Mouse (Mus musculus): ENCODE measurements around the gene Oxct2a. TPM values are rescaled to one million over a fixed set of nuclear protein-coding genes. Genes with fewer than 3 reads are reported as not detected.
"Not testable (repeated sequence)": the region's sequence is repeated elsewhere in the genome, so short reads cannot be mapped to it uniquely, and the experiment has no call there.

Oxct2a gene
- polyA plus RNA-seq, 1 experiment from 2014 or later: not detected

GRCm38 (mm10) chr4:123298226-123298625, 25.2 kb downstream of the Oxct2a start:
- Histone ChIP-seq H3K4me2 (ENCODE audit: low read length) (no peak overlapping the region), H3K27me3 (ENCODE audit: insufficient read depth, low read length) (no peaks in the 10 kb centered on the region), H3K9ac (ENCODE audit: low read depth, low read length) (no peak overlapping the region), H3K4me3 (replicated peaks; ENCODE audit: low read depth, low read length) (no peak overlapping the region), H3K4me1 (replicated peaks; ENCODE audit: insufficient read depth, low read length) (no peaks in the 10 kb centered on the region), H3K27ac (no peak overlapping the region), H3K9me3 (replicated peaks; ENCODE audit: low read length) (no peaks in the 10 kb centered on the region), H3K36me3 (ENCODE audit: insufficient read depth, low read length) (peaks cover 51% of the 10 kb centered on the region)
- WGBS: 72% methylated on average over 4 of the region's 4 CpGs
- no peak for DNase-seq (ENCODE audit: low spot score)
- no peak for TF ChIP-seq CTCF (IDR thresholded peaks at IDR 0.05; ENCODE audit: low read depth)
- no peak for ATAC-seq (replicated peaks; ENCODE audit: low FRiP score, low read depth)

- H3K4me3 ChIP-seq (replicated peaks; ENCODE audit: low read depth, low read length): no peak overlapping the region
- H3K4me2 ChIP-seq (ENCODE audit: low read length): no peak overlapping the region
- H3K9me3 ChIP-seq (replicated peaks; ENCODE audit: low read length): no peaks in the 10 kb centered on the region
- H3K36me3 ChIP-seq (ENCODE audit: insufficient read depth, low read length): peaks cover 58% of the 10 kb centered on the region
- no peak overlapping the region for H3K9ac ChIP-seq (ENCODE audit: low read depth, low read length)
- no peak for TF ChIP-seq CTCF (IDR thresholded peaks at IDR 0.05; ENCODE audit: low read depth)
- no peaks in the 10 kb centered on the region for H3K4me1 ChIP-seq (replicated peaks; ENCODE audit: insufficient read depth, low read length)
- WGBS: 95% methylated on average over 21 of the region's 22 CpGs
- DNase-seq (ENCODE audit: low spot score) (no peak), ATAC-seq (replicated peaks; ENCODE audit: low FRiP score, low read depth) (no peak)
- H3K27ac ChIP-seq: no peak overlapping the region
- H3K27me3 ChIP-seq (ENCODE audit: insufficient read depth, low read length): no peaks in the 10 kb centered on the region
Observed at GRCm38 (mm10) chr4:123297195-123297960, 26.1 kb downstream of the Oxct2a start.

GRCm38 (mm10) chr4:123296148-123296534, 27.3 kb downstream of the Oxct2a start:
- WGBS: 84% methylated on average over 5 of the region's 5 CpGs
- no peak for DNase-seq (ENCODE audit: low spot score)
- peaks cover 66% of the 10 kb centered on the region for H3K36me3 ChIP-seq (ENCODE audit: insufficient read depth, low read length)

GRCm38 (mm10) chr4:123295516-123296147, 27.8 kb downstream of the Oxct2a start:
- H3K4me3 ChIP-seq (replicated peaks; ENCODE audit: low read depth, low read length): no peak overlapping the region
- H3K36me3 ChIP-seq (ENCODE audit: insufficient read depth, low read length): peaks cover 70% of the 10 kb centered on the region
- H3K9me3 ChIP-seq (replicated peaks; ENCODE audit: low read length): no peaks in the 10 kb centered on the region
- TF ChIP-seq CTCF (IDR thresholded peaks at IDR 0.05; ENCODE audit: low read depth): no peak
- no peak overlapping the region for H3K9ac ChIP-seq (ENCODE audit: low read depth, low read length)
- no peak overlapping the region for H3K4me2 ChIP-seq (ENCODE audit: low read length)
- ATAC-seq (replicated peaks; ENCODE audit: low FRiP score, low read depth): 0 out of 2 replicates have a peak, but pooled peaks have one; percentile 9
- 81% methylated on average over 21 of the region's 21 CpGs for WGBS
- no peak overlapping the region for H3K27ac ChIP-seq
- DNase-seq (ENCODE audit: low spot score): no peak
- no peaks in the 10 kb centered on the region for H3K27me3 ChIP-seq (ENCODE audit: insufficient read depth, low read length)
- no peaks in the 10 kb centered on the region for H3K4me1 ChIP-seq (replicated peaks; ENCODE audit: insufficient read depth, low read length)

More at GRCm38 (mm10) chr4:123296148-123296534, 27.3 kb downstream of the Oxct2a start:
- H3K27ac ChIP-seq: no peak overlapping the region
- no peak for TF ChIP-seq CTCF (IDR thresholded peaks at IDR 0.05; ENCODE audit: low read depth)
- H3K9ac ChIP-seq (ENCODE audit: low read depth, low read length): no peak overlapping the region
- no peaks in the 10 kb centered on the region for H3K4me1 ChIP-seq (replicated peaks; ENCODE audit: insufficient read depth, low read length)
- H3K4me3 ChIP-seq (replicated peaks; ENCODE audit: low read depth, low read length): no peak overlapping the region
- ATAC-seq (replicated peaks; ENCODE audit: low FRiP score, low read depth): no peak
- H3K4me2 ChIP-seq (ENCODE audit: low read length): no peak overlapping the region
- H3K9me3 ChIP-seq (replicated peaks; ENCODE audit: low read length): no peaks in the 10 kb centered on the region
- no peaks in the 10 kb centered on the region for H3K27me3 ChIP-seq (ENCODE audit: insufficient read depth, low read length)

GRCm38 (mm10) chr4:123295026-123295425, 28.4 kb downstream of the Oxct2a start:
- H3K27ac ChIP-seq; H3K9ac ChIP-seq (ENCODE audit: low read depth, low read length); H3K4me3 ChIP-seq (replicated peaks; ENCODE audit: low read depth, low read length); DNase-seq (ENCODE audit: low spot score); ATAC-seq (replicated peaks; ENCODE audit: low FRiP score, low read depth); H3K27me3 ChIP-seq (ENCODE audit: insufficient read depth, low read length); H3K4me1 ChIP-seq (replicated peaks; ENCODE audit: insufficient read depth, low read length); H3K4me2 ChIP-seq (ENCODE audit: low read length); H3K9me3 ChIP-seq (replicated peaks; ENCODE audit: low read length): not testable (repeated sequence)
- WGBS: 88% methylated on average over 15 of the region's 15 CpGs
- peaks cover 70% of the 10 kb centered on the region for H3K36me3 ChIP-seq (ENCODE audit: insufficient read depth, low read length)

- no peak for DNase-seq (ENCODE audit: low spot score)
- no peak overlapping the region for H3K27ac ChIP-seq
- H3K27me3 ChIP-seq (ENCODE audit: insufficient read depth, low read length): no peaks in the 10 kb centered on the region
- no peak overlapping the region for H3K9ac ChIP-seq (ENCODE audit: low read depth, low read length)
- TF ChIP-seq CTCF (IDR thresholded peaks at IDR 0.05; ENCODE audit: low read depth): peak; percentile 12; the same call in 1 of the 2 replicates
- H3K36me3 ChIP-seq (ENCODE audit: insufficient read depth, low read length): peaks cover 73% of the 10 kb centered on the region
- ATAC-seq (replicated peaks; ENCODE audit: low FRiP score, low read depth): no peak
- H3K4me1 ChIP-seq (replicated peaks; ENCODE audit: insufficient read depth, low read length): no peaks in the 10 kb centered on the region
- H3K9me3 ChIP-seq (replicated peaks; ENCODE audit: low read length): no peaks in the 10 kb centered on the region
- H3K4me2 ChIP-seq (ENCODE audit: low read length): no peak overlapping the region
- H3K4me3 ChIP-seq (replicated peaks; ENCODE audit: low read depth, low read length): no peak overlapping the region
- 73% methylated on average over 7 of the region's 7 CpGs for WGBS
Observed at GRCm38 (mm10) chr4:123293661-123294443, 29.6 kb downstream of the Oxct2a start.
